Mouse (Mus musculus): ENCODE measurements around the gene Ccr5. TPM values are rescaled to one million over a fixed set of nuclear protein-coding genes. Genes with fewer than 3 reads are reported as not detected.

Gene Ccr5
- total RNA-seq, 2 experiments from 2014 or later: 2.5 to 7.6 TPM

GRCm38 (mm10) chr9:124137619-124138018 lies 16.3 kb downstream of the Ccr5 start:
- no peak for ATAC-seq (ENCODE audit: poor library complexity, severe bottlenecking)

- ATAC-seq (ENCODE audit: poor library complexity, severe bottlenecking): peak; percentile 54
Observed at GRCm38 (mm10) chr9:124138055-124138775, 16.9 kb downstream of the Ccr5 start.

GRCm38 (mm10) chr9:124143678-124144077 lies 22.3 kb downstream of the Ccr5 start:
- ATAC-seq (ENCODE audit: poor library complexity, severe bottlenecking): peak; percentile 97

GRCm38 (mm10) chr9:124146307-124146706 lies 25.0 kb downstream of the Ccr5 start:
- peak; percentile 29; the same call in 1 of the 2 replicates for ATAC-seq (ENCODE audit: poor library complexity, severe bottlenecking)

Other genes with a start within 250 kb of the Ccr5 start
- gene Ccr1, start 152.9 kb upstream of the Ccr5 start, total RNA-seq (2015): 119 and 127 TPM in 2 replicates
- gene Ccr1, start 152.9 kb upstream of the Ccr5 start, total RNA-seq (2017): 94.4 and 94.8 TPM in 2 replicates
- 0.23 and 1.0 TPM in 2 replicates for gene Ccr1l1, start 143.1 kb upstream of the Ccr5 start, total RNA-seq (2015)
- gene Ccr1l1, start 143.1 kb upstream of the Ccr5 start, total RNA-seq (2017): 0.33 TPM in 1 of 2 replicates, not detected in the other
- gene Ccr3, start 99.6 kb upstream of the Ccr5 start, total RNA-seq (2015): 15.1 and 20.7 TPM in 2 replicates
- gene Ccr3, start 99.6 kb upstream of the Ccr5 start, total RNA-seq (2017): 22.2 and 28.5 TPM in 2 replicates
- 1,125 and 1,272 TPM in 2 replicates for gene Ccr2, start 19.6 kb upstream of the Ccr5 start, total RNA-seq (2015)
- 1,533 and 1,632 TPM in 2 replicates for gene Ccr2, start 19.6 kb upstream of the Ccr5 start, total RNA-seq (2017)
- gene 2010315B03Rik, start 191.2 kb downstream of the Ccr5 start, total RNA-seq (2015): 12.0 and 14.1 TPM in 2 replicates
- 21.0 and 22.2 TPM in 2 replicates for gene 2010315B03Rik, start 191.2 kb downstream of the Ccr5 start, total RNA-seq (2017)